Mouse (Mus musculus): ENCODE measurements around the gene Ptchd3.

GRCm38 (mm10) chr11:121847790-121848299 lies 17.8 kb downstream of the Ptchd3 start:
- TF ChIP-seq CTCF (IDR thresholded peaks at IDR 0.05; ENCODE audit: low read depth, low read length) (no peak), GATA1 (IDR thresholded peaks at IDR 0.05; ENCODE audit: borderline replicate concordance, low read length) (no peak), TAL1 (conservative IDR thresholded peaks at IDR 0.05; ENCODE audit: low read depth, low read length) (no peak), GATA2 (IDR thresholded peaks at IDR 0.05; ENCODE audit: borderline replicate concordance, low read depth, low read length) (no peak), POLR2AphosphoS5 (IDR thresholded peaks at IDR 0.05; ENCODE audit: insufficient replicate concordance, low read depth, low read length) (no peak)

Measured in G1E (cell line).